Mouse (Mus musculus): ENCODE measurements around the gene Padi4. TPM values are rescaled to one million over a fixed set of nuclear protein-coding genes. Genes with fewer than 3 reads are reported as not detected.

Padi4 gene
- polyA plus RNA-seq, 1 experiment = 3.1 TPM

DNA sequence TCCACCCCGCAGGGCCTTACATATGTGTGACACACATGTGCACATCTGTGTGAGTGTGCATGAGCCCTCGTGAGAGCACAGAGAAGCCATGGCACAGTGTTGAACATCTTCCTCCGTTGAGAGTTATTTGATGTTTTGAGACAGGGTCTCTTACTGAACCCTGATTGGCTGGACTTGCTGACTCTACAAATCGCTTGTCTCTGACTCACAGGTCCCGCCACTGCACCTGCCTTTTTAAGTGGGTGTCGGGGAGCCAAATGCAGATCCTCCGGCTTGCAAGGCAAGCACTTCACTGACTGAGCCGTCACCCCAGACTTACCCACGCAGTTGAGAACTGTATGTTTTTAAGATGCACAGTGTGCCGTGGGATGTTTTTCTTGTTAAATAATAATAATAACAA lies 1.8 kb upstream of the Padi4 start:
- no peak for TF ChIP-seq GATA1 (IDR thresholded peaks at IDR 0.05; ENCODE audit: borderline replicate concordance, low read length)
- no peak for TF ChIP-seq FLI1 (IDR thresholded peaks at IDR 0.05; ENCODE audit: low read length)
- peaks cover 18% of the 10 kb centered on the region for H3K9me3 ChIP-seq
- H3K27me3 ChIP-seq (replicated peaks) = peaks cover 17% of the 10 kb centered on the region
- no peaks in the 10 kb centered on the region for H3K36me3 ChIP-seq (replicated peaks; ENCODE audit: low read length)
- H3K4me3 ChIP-seq (replicated peaks) = no peak overlapping the region
- peaks cover 19% of the 10 kb centered on the region for H3K4me1 ChIP-seq

DNA sequence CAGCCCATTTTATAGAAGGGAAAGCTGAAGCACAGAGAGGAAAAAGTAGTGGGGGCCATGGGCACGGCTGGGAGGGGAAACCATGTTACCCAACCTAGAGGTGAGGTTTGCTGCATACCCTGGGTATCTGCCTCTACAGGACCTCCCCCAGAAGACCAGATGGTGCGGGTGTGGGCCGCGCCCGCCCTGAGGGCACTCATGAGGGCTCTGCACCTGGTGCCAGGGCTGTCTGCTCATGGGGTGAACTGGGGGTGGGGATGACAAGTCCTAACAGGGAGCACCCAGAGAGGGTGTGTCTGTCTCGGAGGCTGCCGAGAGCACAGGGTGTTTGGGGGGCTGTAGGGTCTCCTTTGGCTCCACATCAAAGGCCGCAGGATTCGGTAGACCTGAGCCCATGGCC lies 857 bp upstream of the Padi4 start:
- Histone ChIP-seq H3K4me3 (replicated peaks) (no peak overlapping the region), H3K9me3 (peaks cover 9% of the 10 kb centered on the region; the same call in 1 of the 2 replicates), H3K27me3 (replicated peaks) (peaks cover 10% of the 10 kb centered on the region), H3K36me3 (replicated peaks; ENCODE audit: low read length) (no peaks in the 10 kb centered on the region), H3K4me1 (peaks cover 27% of the 10 kb centered on the region)
- no peak for TF ChIP-seq FLI1 (IDR thresholded peaks at IDR 0.05; ENCODE audit: low read length)
- no peak for TF ChIP-seq GATA1 (IDR thresholded peaks at IDR 0.05; ENCODE audit: borderline replicate concordance, low read length)

DNA sequence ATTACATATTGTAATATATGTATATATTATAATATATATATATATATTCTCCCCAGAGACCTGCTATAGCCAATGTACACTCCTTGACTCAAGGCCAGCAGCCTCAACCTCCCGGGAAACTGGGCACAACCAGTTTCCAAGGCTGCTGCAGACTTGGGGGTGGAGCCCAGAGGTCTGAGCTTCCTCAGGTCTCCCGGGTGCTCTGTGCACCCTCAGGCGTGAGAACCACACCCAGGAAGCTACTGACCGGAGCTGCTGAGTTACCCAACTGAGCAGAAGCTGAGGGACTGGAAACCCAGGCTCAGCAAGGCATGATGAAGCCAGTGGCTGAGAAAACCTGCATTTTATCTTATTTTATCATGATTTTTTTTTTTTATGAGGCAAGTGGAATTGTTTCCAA lies 2.9 kb downstream of the Padi4 start:
- Histone ChIP-seq H3K4me1 (peaks cover 33% of the 10 kb centered on the region), H3K27me3 (replicated peaks) (peaks cover 13% of the 10 kb centered on the region), H3K4me3 (replicated peaks) (peak overlapping the region; percentile 56)

DNA sequence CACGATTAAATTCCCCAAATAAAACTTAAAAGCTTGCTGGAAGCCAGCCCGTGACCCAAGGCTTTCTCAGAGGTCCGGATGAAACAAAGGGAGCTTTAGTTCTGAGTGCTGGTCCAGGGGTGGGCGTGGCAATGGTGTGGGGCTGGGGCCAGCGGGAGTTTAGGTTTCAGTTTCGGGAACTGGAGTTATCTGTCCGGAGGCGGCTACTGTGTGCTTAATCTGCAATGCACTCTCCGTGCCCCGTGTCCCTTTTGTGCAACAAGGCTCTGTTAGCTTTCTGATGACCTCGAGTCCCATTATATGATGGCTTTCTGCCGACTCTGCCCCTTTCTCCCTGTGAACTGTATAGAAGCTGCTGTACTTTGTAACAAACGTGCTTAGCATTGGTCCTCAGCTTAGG lies 3.6 kb downstream of the Padi4 start:
- TF ChIP-seq GATA1 (IDR thresholded peaks at IDR 0.05; ENCODE audit: borderline replicate concordance, low read length) (no peak), FLI1 (IDR thresholded peaks at IDR 0.05; ENCODE audit: low read length) (no peak)
- H3K36me3 ChIP-seq (replicated peaks; ENCODE audit: low read length) = no peaks in the 10 kb centered on the region
- peak overlapping the region; percentile 88 for H3K4me3 ChIP-seq (replicated peaks)
- no peaks in the 10 kb centered on the region for H3K9me3 ChIP-seq
- peaks cover 36% of the 10 kb centered on the region for H3K4me1 ChIP-seq
- peaks cover 13% of the 10 kb centered on the region for H3K27me3 ChIP-seq (replicated peaks)

More for the DNA sequence above, 2.9 kb downstream of the Padi4 start:
- Histone ChIP-seq H3K9me3 (no peaks in the 10 kb centered on the region), H3K36me3 (replicated peaks; ENCODE audit: low read length) (no peaks in the 10 kb centered on the region)
- TF ChIP-seq FLI1 (IDR thresholded peaks at IDR 0.05; ENCODE audit: low read length) (no peak), GATA1 (IDR thresholded peaks at IDR 0.05; ENCODE audit: borderline replicate concordance, low read length) (no peak)

DNA sequence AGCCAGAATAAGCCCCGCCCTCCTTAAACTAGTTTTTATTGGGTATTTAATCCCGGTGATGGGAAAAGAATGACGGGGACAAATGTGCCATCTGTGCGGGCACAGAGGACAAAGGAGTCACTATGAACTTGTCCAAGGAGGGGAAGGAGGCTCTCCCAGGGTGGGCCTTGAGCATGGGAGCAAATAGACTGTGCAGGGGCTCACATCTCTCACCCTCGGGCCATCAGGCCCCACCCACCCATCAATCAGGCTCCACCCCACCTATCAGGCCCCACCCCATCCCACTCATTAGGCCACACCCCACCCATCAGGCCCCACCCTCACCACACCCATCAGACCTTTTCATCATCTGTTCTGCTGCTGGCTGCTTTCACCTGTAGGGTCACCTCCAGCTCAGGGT lies 5.1 kb downstream of the Padi4 start:
- Histone ChIP-seq H3K36me3 (replicated peaks; ENCODE audit: low read length) (no peaks in the 10 kb centered on the region), H3K4me3 (replicated peaks) (no peak overlapping the region), H3K4me1 (peaks cover 32% of the 10 kb centered on the region), H3K27me3 (replicated peaks) (peaks cover 9% of the 10 kb centered on the region), H3K9me3 (no peaks in the 10 kb centered on the region)
- TF ChIP-seq FLI1 (IDR thresholded peaks at IDR 0.05; ENCODE audit: low read length) = no peak
- no peak for TF ChIP-seq GATA1 (IDR thresholded peaks at IDR 0.05; ENCODE audit: borderline replicate concordance, low read length)

DNA sequence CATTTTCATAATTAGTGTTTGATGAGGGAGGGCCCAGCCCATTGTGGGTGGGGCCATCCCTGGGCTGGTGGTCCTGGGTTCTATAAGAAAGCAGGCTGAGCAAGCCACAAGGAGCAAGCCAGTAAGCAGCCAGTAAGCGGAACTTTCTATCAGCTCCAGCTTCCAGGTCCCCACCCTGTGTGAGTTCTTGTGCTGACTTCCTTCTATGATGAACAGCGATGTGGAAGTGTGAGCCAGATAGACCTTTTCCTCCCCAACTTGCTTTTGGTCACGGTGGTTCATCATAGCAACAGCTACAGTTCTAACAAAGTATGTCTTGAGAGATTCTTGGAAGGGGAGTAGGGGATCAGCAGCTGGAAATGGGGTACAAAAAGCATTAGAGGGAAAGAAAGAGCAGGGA lies 8.1 kb downstream of the Padi4 start:
- Histone ChIP-seq H3K4me1 (peaks cover 18% of the 10 kb centered on the region), H3K9me3 (no peaks in the 10 kb centered on the region), H3K36me3 (replicated peaks; ENCODE audit: low read length) (no peaks in the 10 kb centered on the region), H3K27me3 (replicated peaks) (peaks cover 13% of the 10 kb centered on the region), H3K4me3 (replicated peaks) (no peak overlapping the region)
- TF ChIP-seq FLI1 (IDR thresholded peaks at IDR 0.05; ENCODE audit: low read length) = no peak

DNA sequence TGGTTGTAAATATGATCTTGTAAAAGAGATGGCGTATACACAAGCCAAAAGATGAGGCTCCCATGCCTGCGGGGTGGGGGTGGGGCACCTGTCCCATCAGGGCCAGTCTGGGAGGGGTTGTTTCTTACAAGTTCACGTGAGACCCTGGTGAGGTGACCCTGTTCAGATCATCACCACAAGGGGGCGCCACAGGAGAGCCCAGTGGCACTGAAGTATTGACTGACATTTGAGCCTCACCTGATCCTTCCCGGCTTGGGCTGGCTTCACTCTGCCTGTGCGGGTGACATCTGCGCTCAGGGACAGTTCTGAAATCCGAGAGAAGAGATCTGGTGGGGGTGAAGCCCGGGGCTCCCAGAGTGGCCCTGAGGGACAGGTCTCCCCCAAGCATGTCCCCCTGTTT lies 10.9 kb downstream of the Padi4 start:
- H3K4me1 ChIP-seq = peaks cover 6% of the 10 kb centered on the region
- no peaks in the 10 kb centered on the region for H3K36me3 ChIP-seq (replicated peaks; ENCODE audit: low read length)
- no peaks in the 10 kb centered on the region for H3K9me3 ChIP-seq
- no peak overlapping the region for H3K4me3 ChIP-seq (replicated peaks)
- no peak for TF ChIP-seq GATA1 (IDR thresholded peaks at IDR 0.05; ENCODE audit: borderline replicate concordance, low read length)
- TF ChIP-seq FLI1 (IDR thresholded peaks at IDR 0.05; ENCODE audit: low read length) = no peak
- H3K27me3 ChIP-seq (replicated peaks) = peaks cover 23% of the 10 kb centered on the region

DNA sequence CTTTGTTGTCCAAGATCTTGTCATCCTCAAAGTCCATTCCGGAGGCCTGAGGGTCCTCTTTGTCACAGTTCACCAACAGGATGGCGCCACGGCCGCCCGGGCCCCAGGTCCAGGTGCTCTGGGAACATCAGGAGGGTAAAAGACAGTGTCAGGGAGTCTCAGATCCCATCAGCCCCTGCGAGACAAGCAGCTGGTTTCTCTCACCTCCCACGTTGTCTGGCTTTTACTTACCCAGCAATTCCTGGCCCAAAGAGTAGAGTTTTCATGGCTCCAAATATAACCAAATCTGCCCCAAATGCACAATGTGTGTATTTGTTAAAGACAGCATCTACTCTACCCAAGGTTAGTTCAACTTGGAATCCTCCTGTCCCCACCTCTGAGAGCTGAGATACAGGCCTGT lies 12.4 kb downstream of the Padi4 start:
- peaks cover 25% of the 10 kb centered on the region for H3K27me3 ChIP-seq (replicated peaks)
- no peak for TF ChIP-seq GATA1 (IDR thresholded peaks at IDR 0.05; ENCODE audit: borderline replicate concordance, low read length)
- TF ChIP-seq FLI1 (IDR thresholded peaks at IDR 0.05; ENCODE audit: low read length) = no peak
- peaks cover 10% of the 10 kb centered on the region for H3K4me1 ChIP-seq
- H3K36me3 ChIP-seq (replicated peaks; ENCODE audit: low read length) = no peaks in the 10 kb centered on the region
- no peaks in the 10 kb centered on the region for H3K9me3 ChIP-seq
- no peak overlapping the region for H3K4me3 ChIP-seq (replicated peaks)

DNA sequence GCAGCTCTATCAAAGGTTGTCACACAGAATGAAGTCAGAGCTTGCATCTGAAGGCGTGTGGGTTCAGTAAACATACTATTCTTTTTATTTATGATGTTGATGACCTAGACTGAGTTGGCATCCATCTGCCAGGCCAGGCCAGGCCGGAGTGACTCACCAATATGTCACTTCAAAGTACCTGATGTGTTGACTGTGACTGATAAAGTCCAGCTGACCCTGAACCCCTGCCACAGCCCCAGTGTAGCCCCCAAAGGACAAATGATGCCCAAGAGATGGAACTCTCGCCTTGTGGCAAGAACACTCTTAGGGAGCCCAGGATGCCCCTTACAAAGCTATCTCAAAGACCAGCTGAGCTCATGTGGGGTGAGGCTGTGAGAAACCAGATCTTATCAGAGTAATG lies 18.2 kb downstream of the Padi4 start:
- H3K27me3 ChIP-seq (replicated peaks) = peaks cover 54% of the 10 kb centered on the region
- TF ChIP-seq GATA1 (IDR thresholded peaks at IDR 0.05; ENCODE audit: borderline replicate concordance, low read length) = no peak
- TF ChIP-seq FLI1 (IDR thresholded peaks at IDR 0.05; ENCODE audit: low read length) = no peak
- no peaks in the 10 kb centered on the region for H3K36me3 ChIP-seq (replicated peaks; ENCODE audit: low read length)

DNA sequence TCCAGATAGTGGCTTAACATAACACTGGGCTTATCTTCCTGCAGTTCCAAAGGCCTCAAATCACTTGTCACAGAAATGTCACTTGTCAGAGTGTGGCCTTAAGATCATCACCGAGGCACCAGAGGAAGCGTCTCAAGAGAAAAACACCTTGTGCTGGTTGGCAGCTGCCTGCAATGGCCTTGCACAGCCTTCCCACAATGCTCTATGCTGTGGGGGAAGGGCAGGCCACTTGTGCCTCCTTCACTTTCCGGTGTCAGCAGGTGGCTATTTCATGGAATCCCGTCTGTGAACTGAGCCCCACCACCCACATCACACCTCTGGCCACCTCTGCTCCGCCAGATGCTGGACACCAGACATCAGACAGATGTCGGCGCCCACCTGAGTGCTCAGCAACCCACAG lies 20.7 kb downstream of the Padi4 start:
- no peak overlapping the region for H3K4me3 ChIP-seq (replicated peaks)
- peaks cover 54% of the 10 kb centered on the region for H3K27me3 ChIP-seq (replicated peaks)
- peaks cover 15% of the 10 kb centered on the region for H3K4me1 ChIP-seq
- no peak for TF ChIP-seq FLI1 (IDR thresholded peaks at IDR 0.05; ENCODE audit: low read length)
- TF ChIP-seq GATA1 (IDR thresholded peaks at IDR 0.05; ENCODE audit: borderline replicate concordance, low read length) = no peak
- H3K9me3 ChIP-seq = no peaks in the 10 kb centered on the region
- H3K36me3 ChIP-seq (replicated peaks; ENCODE audit: low read length) = no peaks in the 10 kb centered on the region

More for the DNA sequence above, 18.2 kb downstream of the Padi4 start:
- H3K4me1 ChIP-seq = peaks cover 8% of the 10 kb centered on the region; the same call in 1 of the 2 replicates
- no peak overlapping the region for H3K4me3 ChIP-seq (replicated peaks)
- H3K9me3 ChIP-seq = no peaks in the 10 kb centered on the region

DNA sequence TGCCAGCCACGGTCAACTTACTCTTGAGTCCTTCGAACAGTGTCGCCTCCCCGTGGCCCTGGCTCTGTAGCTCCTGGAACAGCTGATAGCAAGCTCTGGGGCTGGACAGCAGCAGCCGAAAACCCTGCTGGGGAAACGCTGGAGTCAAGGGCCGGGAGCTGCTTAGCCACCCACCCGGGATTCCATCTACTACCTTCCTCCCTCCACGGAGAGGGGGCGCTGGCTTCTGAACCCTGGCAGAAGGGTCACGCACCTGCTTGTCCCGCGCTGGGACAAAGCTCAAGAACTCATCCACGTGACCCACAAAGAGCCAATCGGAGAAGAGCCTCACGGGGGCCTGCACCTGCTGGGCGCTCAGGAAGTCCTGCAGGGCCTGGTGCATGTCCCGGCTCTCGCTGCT lies 23.7 kb downstream of the Padi4 start:
- Histone ChIP-seq H3K27me3 (replicated peaks) (peaks cover 61% of the 10 kb centered on the region), H3K9me3 (no peaks in the 10 kb centered on the region), H3K36me3 (replicated peaks; ENCODE audit: low read length) (no peaks in the 10 kb centered on the region), H3K4me1 (peaks cover 12% of the 10 kb centered on the region), H3K4me3 (replicated peaks) (peak overlapping the region; percentile 7)
- TF ChIP-seq FLI1 (IDR thresholded peaks at IDR 0.05; ENCODE audit: low read length) (no peak), GATA1 (IDR thresholded peaks at IDR 0.05; ENCODE audit: borderline replicate concordance, low read length) (no peak)

Data from megakaryocyte, embryonic 14.5 days (primary cell).